Mouse (Mus musculus): Measurements from ENCODE around the gene Bhlha9. TPM values are rescaled to one million over a fixed set of nuclear protein-coding genes. Genes with fewer than 3 reads are reported as not detected.
A peak's percentile ranks its signal among the peaks of the same experiment; 100 is the strongest.

Bhlha9 gene
- polyA plus RNA-seq (2015; fragmentation: Nextera tagmentation; extraction: Ambion mirVana) = 0.51 and 0.65 TPM in 2 replicates

- H3K27me3 ChIP-seq = peaks cover 75% of the 10 kb centered on the region
- ATAC-seq (replicated peaks) = no peak
- peak within 1 kb of the TSS; percentile 72 for H3K4me2 ChIP-seq (replicated peaks)
- H3K36me3 ChIP-seq = no peaks in the 10 kb centered on the region
- H3K4me3 ChIP-seq = peak within 1 kb of the TSS; percentile 41
- no peaks in the 10 kb centered on the region for H3K9me3 ChIP-seq
- H3K9ac ChIP-seq (replicated peaks) = peak within 1 kb of the TSS; percentile 58
- H3K27ac ChIP-seq (replicated peaks) = no peak within 1 kb of the TSS
- H3K4me1 ChIP-seq = peaks cover 13% of the 10 kb centered on the region; the same call in 1 of the 2 replicates
- WGBS = 62% methylated on average over 15 of the region's 15 CpGs
Observed at GRCm38 (mm10) chr11:76671871-76672475, at the start of gene Bhlha9. TSS of gene Bhlha9 (plus strand) at chr11:76672470.

DNA sequence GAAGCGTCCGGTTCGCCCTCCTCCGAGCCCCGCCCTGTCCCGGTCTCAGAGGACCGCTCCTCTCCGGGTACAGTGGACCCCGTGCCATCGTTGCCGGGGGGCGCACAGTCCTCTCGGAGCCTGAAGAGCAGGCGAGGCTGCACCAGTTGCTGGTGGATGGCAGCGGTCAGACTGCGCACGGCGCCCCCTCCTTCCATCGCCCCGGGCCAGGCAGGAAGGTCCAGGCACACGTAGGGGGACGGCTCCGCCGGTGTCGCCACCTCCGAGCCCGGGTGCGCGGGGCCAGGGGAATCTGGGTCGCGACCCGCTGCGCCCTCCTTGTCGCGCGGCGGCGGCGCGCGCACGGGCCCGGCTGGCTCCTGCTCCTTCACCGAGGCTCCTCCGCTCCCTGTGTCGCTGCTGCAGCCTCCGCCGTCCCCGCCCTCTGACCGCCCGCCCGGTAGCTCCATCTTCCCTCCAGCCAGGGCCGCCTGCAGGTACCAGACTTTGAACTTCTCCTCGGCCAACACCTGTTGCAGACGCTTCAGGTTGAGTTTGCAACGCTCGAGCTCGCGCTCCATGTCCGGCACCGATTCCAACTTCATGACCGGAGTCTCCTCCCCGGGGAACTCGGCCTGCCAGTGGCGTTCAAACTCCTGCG lies 49.6 kb upstream of the Bhlha9 start:
- under 1% methylated on average over 61 of the region's 66 CpGs for WGBS
- Histone ChIP-seq H3K27ac (replicated peaks) (no peak overlapping the region), H3K36me3 (no peaks in the 10 kb centered on the region), H3K9ac (replicated peaks) (peak overlapping the region; percentile 35), H3K27me3 (peaks cover 39% of the 10 kb centered on the region), H3K4me2 (replicated peaks) (peak overlapping the region; percentile 99), H3K9me3 (no peaks in the 10 kb centered on the region), H3K4me3 (peak overlapping the region; percentile 63), H3K4me1 (peaks cover 23% of the 10 kb centered on the region)
- ATAC-seq (replicated peaks) = peak; percentile 41; the same call in 1 of the 2 replicates

DNA sequence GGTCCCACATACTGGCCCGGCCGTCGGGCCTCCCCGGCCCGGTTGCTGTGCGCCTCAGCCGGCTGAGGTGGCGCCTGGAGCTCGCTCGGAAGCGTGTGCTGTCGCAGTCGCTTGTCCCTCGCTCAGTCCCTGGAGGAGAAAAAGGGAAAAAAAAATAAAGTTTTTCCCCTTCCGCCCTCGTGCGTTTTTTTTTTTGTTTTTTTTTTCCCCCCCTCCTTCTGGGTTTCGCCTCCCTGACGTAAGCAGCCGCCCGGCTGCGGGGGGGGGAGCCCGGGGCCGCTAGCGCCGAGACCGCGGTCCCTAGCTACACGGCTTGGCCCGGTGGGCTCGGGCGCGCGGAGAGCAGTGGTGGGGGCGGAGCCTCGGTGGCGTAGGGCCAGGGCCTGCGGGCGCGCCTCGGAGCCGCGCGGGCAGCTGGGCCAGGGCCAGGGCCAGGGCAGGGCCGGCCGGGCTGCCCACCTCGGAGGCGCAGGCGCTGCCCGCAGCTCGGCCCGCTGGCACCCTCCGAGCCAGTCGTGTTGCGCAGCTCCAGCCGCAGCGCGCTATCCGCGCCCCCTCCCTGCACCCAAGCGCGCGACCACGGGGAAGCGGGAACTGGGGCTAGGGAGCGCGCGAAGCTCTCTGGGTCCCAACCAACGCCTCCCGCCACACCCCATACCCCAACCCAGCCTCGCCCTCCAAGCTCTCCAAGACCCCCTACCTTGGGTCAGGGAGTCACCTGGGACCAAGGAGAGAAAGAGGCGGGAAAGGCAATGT lies 48.9 kb upstream of the Bhlha9 start:
- Histone ChIP-seq H3K36me3 (no peaks in the 10 kb centered on the region), H3K4me2 (replicated peaks) (peak overlapping the region; percentile 99), H3K4me3 (peak overlapping the region; percentile 63), H3K9me3 (no peaks in the 10 kb centered on the region), H3K27ac (replicated peaks) (no peak overlapping the region), H3K27me3 (peaks cover 39% of the 10 kb centered on the region), H3K4me1 (peaks cover 23% of the 10 kb centered on the region), H3K9ac (replicated peaks) (peak overlapping the region; percentile 35)
- ATAC-seq (replicated peaks) = peak; percentile 77
- under 1% methylated on average over 65 of the region's 72 CpGs for WGBS

GRCm38 (mm10) chr11:76624071-76624470 lies 48.2 kb upstream of the Bhlha9 start:
- no peak overlapping the region for H3K9ac ChIP-seq (replicated peaks)
- 60% methylated on average over 10 of the region's 10 CpGs for WGBS

DNA sequence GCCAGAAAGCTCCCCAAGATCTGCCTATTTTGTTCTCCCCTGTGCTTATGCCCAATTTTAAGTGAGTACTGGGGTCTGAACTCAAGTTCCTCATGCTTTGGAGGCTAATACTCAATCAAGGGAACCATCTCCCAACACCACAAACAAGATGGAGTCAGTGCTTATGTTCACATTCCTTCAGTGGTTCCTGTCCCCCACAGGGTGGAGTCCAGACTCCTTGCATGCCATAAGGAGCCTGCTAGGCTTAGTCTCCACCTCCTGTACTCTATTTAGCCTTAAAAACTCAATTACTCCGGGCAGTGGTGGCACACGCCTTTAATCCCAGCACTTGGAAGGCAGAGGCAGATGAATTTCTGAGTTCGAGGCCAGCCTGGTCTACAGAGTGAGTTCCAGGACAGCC lies 47.4 kb upstream of the Bhlha9 start:
- Histone ChIP-seq H3K9me3 (no peaks in the 10 kb centered on the region), H3K4me3 (no peak overlapping the region), H3K27me3 (peaks cover 36% of the 10 kb centered on the region), H3K4me2 (replicated peaks) (no peak overlapping the region), H3K36me3 (no peaks in the 10 kb centered on the region), H3K27ac (replicated peaks) (no peak overlapping the region), H3K9ac (replicated peaks) (no peak overlapping the region), H3K4me1 (peaks cover 23% of the 10 kb centered on the region)
- 89% methylated on average over 3 of the region's 3 CpGs for WGBS
- no peak for ATAC-seq (replicated peaks)

More at GRCm38 (mm10) chr11:76624071-76624470, 48.2 kb upstream of the Bhlha9 start:
- Histone ChIP-seq H3K4me3 (peak overlapping the region; percentile 63), H3K4me1 (peaks cover 23% of the 10 kb centered on the region), H3K9me3 (no peaks in the 10 kb centered on the region), H3K4me2 (replicated peaks) (peak overlapping the region; percentile 99), H3K36me3 (no peaks in the 10 kb centered on the region), H3K27ac (replicated peaks) (no peak overlapping the region), H3K27me3 (peaks cover 39% of the 10 kb centered on the region)
- no peak for ATAC-seq (replicated peaks)

DNA sequence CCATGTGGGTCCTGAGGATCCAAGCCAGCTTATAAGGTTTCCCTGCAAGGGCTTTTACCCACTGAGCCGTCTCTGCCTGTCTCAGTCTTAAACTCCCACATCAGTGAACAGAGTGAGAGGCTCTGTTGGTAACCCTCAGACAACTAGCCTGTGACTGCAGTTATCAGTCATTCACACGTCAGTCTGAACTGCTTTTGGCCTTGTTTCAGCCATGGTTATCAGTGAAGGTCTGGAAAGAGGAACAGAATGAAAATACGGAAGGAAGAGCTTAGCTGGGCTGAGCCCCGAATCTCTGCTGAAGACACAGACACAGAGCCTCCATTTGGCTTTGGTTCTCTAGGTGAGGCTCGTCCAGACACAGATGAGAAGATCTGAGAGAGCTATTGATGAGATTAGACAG lies 43.7 kb upstream of the Bhlha9 start:
- Histone ChIP-seq H3K4me3 (no peak overlapping the region), H3K9me3 (no peaks in the 10 kb centered on the region), H3K4me1 (peaks cover 3% of the 10 kb centered on the region), H3K36me3 (no peaks in the 10 kb centered on the region), H3K4me2 (replicated peaks) (no peak overlapping the region), H3K27me3 (peaks cover 10% of the 10 kb centered on the region), H3K27ac (replicated peaks) (no peak overlapping the region), H3K9ac (replicated peaks) (no peak overlapping the region)
- ATAC-seq (replicated peaks) = no peak
- WGBS = 77% methylated on average over 5 of the region's 5 CpGs

- Histone ChIP-seq H3K9me3 (no peaks in the 10 kb centered on the region), H3K36me3 (no peaks in the 10 kb centered on the region), H3K27ac (replicated peaks) (no peak overlapping the region), H3K4me2 (replicated peaks) (no peak overlapping the region), H3K4me3 (no peak overlapping the region), H3K27me3 (peaks cover 4% of the 10 kb centered on the region; the same call in 1 of the 2 replicates), H3K4me1 (no peaks in the 10 kb centered on the region), H3K9ac (replicated peaks) (no peak overlapping the region)
- no peak for ATAC-seq (replicated peaks)
- WGBS = 24% methylated on average over 2 of the region's 2 CpGs
Observed at GRCm38 (mm10) chr11:76630023-76630422, 42.2 kb upstream of the Bhlha9 start.

GRCm38 (mm10) chr11:76630487-76630886 lies 41.8 kb upstream of the Bhlha9 start:
- peaks cover 4% of the 10 kb centered on the region; the same call in 1 of the 2 replicates for H3K27me3 ChIP-seq
- WGBS = 86% methylated on average over 5 of the region's 5 CpGs
- H3K9ac ChIP-seq (replicated peaks) = no peak overlapping the region
- no peaks in the 10 kb centered on the region for H3K4me1 ChIP-seq
- no peaks in the 10 kb centered on the region for H3K36me3 ChIP-seq
- no peak for ATAC-seq (replicated peaks)
- H3K4me2 ChIP-seq (replicated peaks) = no peak overlapping the region
- H3K4me3 ChIP-seq = no peak overlapping the region
- H3K27ac ChIP-seq (replicated peaks) = no peak overlapping the region
- no peaks in the 10 kb centered on the region for H3K9me3 ChIP-seq

GRCm38 (mm10) chr11:76639269-76639985 lies 32.8 kb upstream of the Bhlha9 start:
- H3K27ac ChIP-seq (replicated peaks) = peak overlapping the region; percentile 88
- no peaks in the 10 kb centered on the region; the same call in 1 of the 2 replicates for H3K27me3 ChIP-seq
- WGBS = 57% methylated on average over 17 of the region's 17 CpGs
- H3K4me1 ChIP-seq = 0 out of 2 replicates have a peak, but pooled peaks cover 5% of the 10 kb centered on the region
- no peaks in the 10 kb centered on the region for H3K36me3 ChIP-seq
- H3K4me2 ChIP-seq (replicated peaks) = no peak overlapping the region; the same call in 1 of the 2 replicates
- no peak overlapping the region for H3K9ac ChIP-seq (replicated peaks)
- H3K9me3 ChIP-seq = no peaks in the 10 kb centered on the region
- ATAC-seq (replicated peaks) = peak; percentile 86
- no peak overlapping the region for H3K4me3 ChIP-seq

DNA sequence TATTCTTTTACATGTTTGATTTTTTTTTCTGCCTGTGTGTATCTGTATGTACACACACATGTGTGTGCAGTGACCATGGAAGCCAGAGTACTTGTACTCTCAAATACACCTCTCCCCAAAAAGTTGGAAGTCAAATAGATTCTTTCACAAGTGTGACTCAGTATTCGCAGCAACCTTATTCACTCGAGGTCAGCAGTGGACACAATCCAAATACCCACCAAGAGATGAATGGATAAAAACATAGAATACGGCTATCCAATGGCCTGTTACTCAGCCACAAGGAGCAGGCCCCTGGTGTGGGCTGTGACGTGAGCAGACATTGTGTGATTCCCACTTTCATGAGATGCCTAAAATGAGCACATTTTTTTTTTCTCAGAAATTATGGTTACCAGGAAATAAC lies 32.0 kb upstream of the Bhlha9 start:
- Histone ChIP-seq H3K4me3 (no peak overlapping the region), H3K4me1 (peaks cover 11% of the 10 kb centered on the region), H3K4me2 (replicated peaks) (no peak overlapping the region), H3K9ac (replicated peaks) (no peak overlapping the region), H3K27ac (replicated peaks) (peak overlapping the region; percentile 88; the same call in 1 of the 2 replicates), H3K36me3 (no peaks in the 10 kb centered on the region), H3K27me3 (no peaks in the 10 kb centered on the region; the same call in 1 of the 2 replicates), H3K9me3 (no peaks in the 10 kb centered on the region)
- 67% methylated on average over 4 of the region's 4 CpGs for WGBS
- ATAC-seq (replicated peaks) = no peak

GRCm38 (mm10) chr11:76644257-76644656 lies 28.0 kb upstream of the Bhlha9 start:
- 24% methylated on average over 6 of the region's 6 CpGs for WGBS
- no peak overlapping the region for H3K9ac ChIP-seq (replicated peaks)
- no peaks in the 10 kb centered on the region for H3K36me3 ChIP-seq
- peaks cover 33% of the 10 kb centered on the region for H3K4me1 ChIP-seq
- no peak for ATAC-seq (replicated peaks)
- no peak overlapping the region for H3K27ac ChIP-seq (replicated peaks)
- no peak overlapping the region for H3K4me2 ChIP-seq (replicated peaks)
- H3K27me3 ChIP-seq = peaks cover 5% of the 10 kb centered on the region; the same call in 1 of the 2 replicates
- no peak overlapping the region for H3K4me3 ChIP-seq
- no peaks in the 10 kb centered on the region for H3K9me3 ChIP-seq

Data from forebrain, embryonic 15.5 days (tissue).